Mouse (Mus musculus) olfactory bulb, adult 2 months (tissue): ENCODE data around the gene Ppp3ca.

ENCODE experiments used
- CTCF ChIP-seq: fragments of 200-500 bp; IDR thresholded peaks from 2 replicates; pipeline ENCODE4 v1.5.1; 2012; ENCODE audit warnings: low read depth, mild to moderate bottlenecking, low read length, moderate library complexity; ENCODE audit not compliant: insufficient read depth
- POLR2A ChIP-seq: fragments of 200-500 bp; IDR thresholded peaks from 2 replicates; pipeline ENCODE4 v1.6.1; 2012; ENCODE audit warnings: mild to moderate bottlenecking, low read depth, low read length, moderate library complexity; ENCODE audit not compliant: insufficient read depth

DNA sequence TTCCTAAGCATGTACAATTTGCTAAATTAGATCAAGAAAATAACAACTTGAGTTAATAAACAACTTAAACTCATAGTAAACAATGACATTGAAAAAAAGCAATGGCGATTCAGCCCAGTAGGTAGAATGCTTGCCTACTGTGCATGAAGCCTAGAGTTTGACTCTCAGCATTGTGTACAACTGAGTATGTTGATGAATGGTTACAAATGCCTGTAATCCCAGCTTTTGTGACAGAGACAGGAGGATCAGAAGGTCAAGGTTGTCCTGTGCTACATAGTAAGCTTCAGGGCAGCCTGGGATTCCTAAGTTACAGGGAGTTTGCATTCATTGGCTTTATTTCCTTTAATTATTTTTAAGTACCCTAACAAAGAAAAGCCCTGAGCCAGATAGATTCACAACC, 4.8 kb upstream of the Ppp3ca start:
- TF ChIP-seq CTCF (no peak), POLR2A (no peak)
